Mouse (Mus musculus) heart, adult 2 months (tissue): ENCODE measurements around the gene Cyp24a1. TPM values are rescaled to one million over a fixed set of nuclear protein-coding genes. Genes with fewer than 3 reads are reported as not detected.

Experiments used
- DNase-seq, 2 experiments: peaks; one replicate each; pipeline ENCODE4 v3.0.0; 2021
- H3K27ac ChIP-seq: fragments of 200-600 bp; 2 replicates; pipeline ENCODE4 v1.8.1; 2022
- H3K27me3 ChIP-seq: fragments of 200-500 bp; 2 replicates; pipeline ENCODE4 v1.6.1; 2012; ENCODE audit warnings: mild to moderate bottlenecking, low read length, inconsistent platforms, mixed read lengths; ENCODE audit not compliant: control insufficient read depth, insufficient read depth
- H3K36me3 ChIP-seq: fragments of 200-500 bp; 2 replicates; pipeline ENCODE4 v1.6.1; 2012; ENCODE audit warnings: low read length, inconsistent platforms; ENCODE audit not compliant: control insufficient read depth, insufficient read depth
- H3K4me1 ChIP-seq: fragments of 200-500 bp; 2 replicates; pipeline ENCODE4 v1.6.1; 2011; ENCODE audit warnings: low read length; ENCODE audit not compliant: control insufficient read depth, insufficient read depth
- H3K4me3 ChIP-seq: fragments of 200-600 bp; 2 replicates; pipeline ENCODE4 v1.8.1; 2022
- H3K79me2 ChIP-seq: fragments of 200-500 bp; replicated peaks from 2 replicates; pipeline ENCODE4 v1.6.1; 2012; ENCODE audit warnings: mild to moderate bottlenecking, inconsistent platforms, low read length, moderate library complexity, mixed read lengths; ENCODE audit not compliant: control insufficient read depth, insufficient read depth
- H3K9ac ChIP-seq: fragments of 200-500 bp; 2 replicates; pipeline ENCODE4 v1.6.1; 2012; ENCODE audit warnings: low read depth, mild to moderate bottlenecking, control low read depth, inconsistent platforms, low read length, mixed read lengths
- CTCF ChIP-seq: fragments of 200-600 bp; IDR thresholded peaks from 2 replicates; pipeline ENCODE4 v1.8.1; 2022; ENCODE audit warnings: antibody characterized with exemption, mild to moderate bottlenecking, moderate library complexity
- EP300 ChIP-seq: fragments of 200-500 bp; IDR thresholded peaks from 2 replicates; pipeline ENCODE4 v1.6.1; 2011; ENCODE audit warnings: low read depth, low read length, control low read depth; ENCODE audit not compliant: insufficient read depth
- POLR2A ChIP-seq: fragments of 200-500 bp; IDR thresholded peaks from 2 replicates; pipeline ENCODE4 v1.6.1; 2011; ENCODE audit warnings: mild to moderate bottlenecking, low read depth, low read length, control low read depth; ENCODE audit not compliant: insufficient read depth
- WGBS: fragments of 180-500 bp; shearing (Covaris S2); methylation state at CpG from one replicate; pipeline ENCODE4 v1.1.7; 2018; 5-methylcytosine and 5-hydroxymethylcytosine counted together
- intact Hi-C: fragments of 180-260 bp; cut with DNase I; formaldehyde crosslinking; loops from one replicate; pipeline ENCODE4 v1.15.1; 2025
- polyA plus RNA-seq: library from polyadenylated mRNA; depleted of rRNA; stranded (reverse); fragments of >200 nt; gene quantifications from 2 replicates; pipeline ENCODE4 v1.2.3, GENCODE M21; 2012
- total RNA-seq, 2 experiments: library from RNA; stranded (reverse); gene quantifications; 2 replicates each; pipeline ENCODE4 v1.2.3; 2021

Gene Cyp24a1
- total and polyA plus RNA-seq, 3 experiments: not detected

GRCm38 (mm10) chr2:170503983-170504382 lies 7.0 kb upstream of the Cyp24a1 start:
- TF ChIP-seq CTCF: no peak
- TF ChIP-seq POLR2A: no peak
- no peak for TF ChIP-seq EP300
- no peaks in the 10 kb centered on the region for H3K79me2 ChIP-seq

GRCm38 (mm10) chr2:170503343-170503742 lies 6.4 kb upstream of the Cyp24a1 start:
- Histone ChIP-seq H3K9ac (no peak overlapping the region), H3K79me2 (no peaks in the 10 kb centered on the region), H3K4me1 (no peaks in the 10 kb centered on the region), H3K27me3 (peaks cover 3% of the 10 kb centered on the region), H3K27ac (no peak overlapping the region), H3K36me3 (no peaks in the 10 kb centered on the region), H3K4me3 (no peak overlapping the region)
- intact Hi-C loops: no loop called here
- no peak for DNase-seq
- no peak for TF ChIP-seq CTCF
- TF ChIP-seq POLR2A: no peak
- no peak for TF ChIP-seq EP300
- WGBS: 7% methylated on average over 8 of the region's 8 CpGs

More at GRCm38 (mm10) chr2:170503983-170504382, 7.0 kb upstream of the Cyp24a1 start:
- Histone ChIP-seq H3K9ac (no peak overlapping the region), H3K4me1 (no peaks in the 10 kb centered on the region), H3K36me3 (no peaks in the 10 kb centered on the region), H3K27ac (no peak overlapping the region), H3K4me3 (no peak overlapping the region), H3K27me3 (peaks cover under 1% of the 10 kb centered on the region)
- no peak for DNase-seq
- intact Hi-C loops: no loop called here
- 28% methylated on average over 4 of the region's 4 CpGs for WGBS

- intact Hi-C loops: no loop called here
- 21% methylated on average over 8 of the region's 8 CpGs for WGBS
- Histone ChIP-seq H3K9ac (no peak overlapping the region), H3K36me3 (no peaks in the 10 kb centered on the region), H3K27ac (no peak overlapping the region), H3K4me1 (no peaks in the 10 kb centered on the region), H3K4me3 (no peak overlapping the region), H3K79me2 (no peaks in the 10 kb centered on the region), H3K27me3 (peaks cover 20% of the 10 kb centered on the region)
- DNase-seq: no peak
- TF ChIP-seq EP300: no peak
- no peak for TF ChIP-seq POLR2A
- TF ChIP-seq CTCF: no peak
Observed at GRCm38 (mm10) chr2:170498011-170498410, 1.1 kb upstream of the Cyp24a1 start.

GRCm38 (mm10) chr2:170496154-170496930 lies 603 bp downstream of the Cyp24a1 start, which contains the start of gene Pfdn4:
Gene Pfdn4 (plus strand): TSS chr2:170496428.
- 3% methylated on average over 46 of the region's 46 CpGs for WGBS
- Histone ChIP-seq H3K4me1 (no peaks in the 10 kb centered on the region), H3K79me2 (no peaks in the 10 kb centered on the region), H3K4me3 (no peak within 1 kb of the TSS), H3K27me3 (peaks cover 21% of the 10 kb centered on the region), H3K27ac (no peak within 1 kb of the TSS), H3K9ac (no peak within 1 kb of the TSS), H3K36me3 (no peaks in the 10 kb centered on the region)
- peak in 1 of 2 experiments; percentile 29 for DNase-seq
- TF ChIP-seq CTCF (no peak), EP300 (no peak), POLR2A (no peak)
- intact Hi-C loops: no loop called here

- no peaks in the 10 kb centered on the region for H3K79me2 ChIP-seq
- H3K9ac ChIP-seq: no peak overlapping the region
- no peak overlapping the region for H3K4me3 ChIP-seq
- H3K4me1 ChIP-seq: no peaks in the 10 kb centered on the region
- no peak overlapping the region for H3K27ac ChIP-seq
- no peaks in the 10 kb centered on the region for H3K36me3 ChIP-seq
- H3K27me3 ChIP-seq: peaks cover 23% of the 10 kb centered on the region
- WGBS: 8% methylated on average over 31 of the region's 31 CpGs
- intact Hi-C loops: no loop called here
- TF ChIP-seq EP300 (no peak), POLR2A (no peak), CTCF (no peak)
- no peak for DNase-seq
Observed at GRCm38 (mm10) chr2:170494784-170495710, 1.9 kb downstream of the Cyp24a1 start.
